Mouse (Mus musculus): ENCODE measurements around the gene Vps9d1. TPM values are rescaled to one million over a fixed set of nuclear protein-coding genes. Genes with fewer than 3 reads are reported as not detected.

Vps9d1 gene
- polyA plus RNA-seq (2021; fragmentation: Nextera tagmentation): 17.9 and 24.9 TPM in 2 replicates
- long read RNA-seq, experiment 1, transcript Vps9d1-203 (15 exons, 2,952 nt): major isoform, 24 of 37 reads
- long read RNA-seq, experiment 1, partial matches to known transcripts: 6 of 37 reads
- long read RNA-seq, experiment 1, other reads (novel, unspliced or antisense): 7 of 37 reads
- long read RNA-seq, experiment 2, transcript Vps9d1-203 (15 exons, 2,952 nt): major isoform, 64 of 119 reads
- long read RNA-seq, experiment 2, partial matches to known transcripts: 11 of 119 reads
- long read RNA-seq, experiment 2, other reads (novel, unspliced or antisense): 41 of 119 reads

DNA sequence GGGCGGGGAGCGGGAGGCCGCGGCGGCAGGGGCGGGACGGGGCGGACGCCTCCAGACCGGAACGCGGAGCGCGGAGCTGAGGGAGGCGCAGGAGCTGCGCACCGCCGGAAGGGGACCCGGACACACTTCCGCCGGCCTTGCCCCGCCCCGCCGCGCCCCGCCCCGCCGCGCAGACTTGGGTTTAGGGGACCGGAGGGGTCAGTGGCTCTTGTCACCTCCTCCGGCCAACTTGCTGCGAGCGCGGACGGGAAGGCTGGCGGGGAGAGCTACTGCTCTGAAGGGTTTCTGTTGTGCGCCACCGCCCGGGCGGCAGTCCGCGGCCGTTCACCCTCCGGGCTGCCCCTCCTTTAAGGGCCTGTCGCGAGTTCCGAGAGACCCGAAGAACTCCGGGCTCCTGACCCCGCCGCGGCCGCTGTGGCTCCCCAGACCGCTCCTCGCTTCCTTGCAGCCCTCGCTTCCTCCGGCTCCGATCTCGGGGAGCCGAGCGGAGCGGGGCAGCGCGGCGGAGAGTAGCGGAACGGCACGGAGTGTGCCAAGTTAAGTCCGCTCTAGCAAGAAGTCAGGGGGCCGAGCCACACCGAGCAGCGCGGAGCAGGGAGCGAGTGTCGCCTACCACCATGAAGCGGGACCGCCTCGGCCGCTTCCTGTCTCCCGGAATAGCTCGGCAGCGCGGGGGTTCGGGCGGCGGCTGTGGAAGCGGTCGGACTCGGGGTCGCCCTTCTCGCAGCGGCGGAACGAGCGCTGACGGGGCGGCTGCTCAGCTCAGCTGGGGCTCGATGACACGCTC is at the start of gene Vps9d1, which contains the start of gene Zfp276:
Gene Vps9d1, minus strand, starts transcription at position 250 of the 787 bp plus-strand sequence.
Gene Zfp276, plus strand, starts transcription at position 97 of the 787 bp plus-strand sequence.

GRCm38 (mm10) chr8:123235520-123236497 is 18.3 kb downstream of the Vps9d1 start, which contains the start of gene Spata2l:
Spata2l (minus strand) TSS chr8:123236233.

DNA sequence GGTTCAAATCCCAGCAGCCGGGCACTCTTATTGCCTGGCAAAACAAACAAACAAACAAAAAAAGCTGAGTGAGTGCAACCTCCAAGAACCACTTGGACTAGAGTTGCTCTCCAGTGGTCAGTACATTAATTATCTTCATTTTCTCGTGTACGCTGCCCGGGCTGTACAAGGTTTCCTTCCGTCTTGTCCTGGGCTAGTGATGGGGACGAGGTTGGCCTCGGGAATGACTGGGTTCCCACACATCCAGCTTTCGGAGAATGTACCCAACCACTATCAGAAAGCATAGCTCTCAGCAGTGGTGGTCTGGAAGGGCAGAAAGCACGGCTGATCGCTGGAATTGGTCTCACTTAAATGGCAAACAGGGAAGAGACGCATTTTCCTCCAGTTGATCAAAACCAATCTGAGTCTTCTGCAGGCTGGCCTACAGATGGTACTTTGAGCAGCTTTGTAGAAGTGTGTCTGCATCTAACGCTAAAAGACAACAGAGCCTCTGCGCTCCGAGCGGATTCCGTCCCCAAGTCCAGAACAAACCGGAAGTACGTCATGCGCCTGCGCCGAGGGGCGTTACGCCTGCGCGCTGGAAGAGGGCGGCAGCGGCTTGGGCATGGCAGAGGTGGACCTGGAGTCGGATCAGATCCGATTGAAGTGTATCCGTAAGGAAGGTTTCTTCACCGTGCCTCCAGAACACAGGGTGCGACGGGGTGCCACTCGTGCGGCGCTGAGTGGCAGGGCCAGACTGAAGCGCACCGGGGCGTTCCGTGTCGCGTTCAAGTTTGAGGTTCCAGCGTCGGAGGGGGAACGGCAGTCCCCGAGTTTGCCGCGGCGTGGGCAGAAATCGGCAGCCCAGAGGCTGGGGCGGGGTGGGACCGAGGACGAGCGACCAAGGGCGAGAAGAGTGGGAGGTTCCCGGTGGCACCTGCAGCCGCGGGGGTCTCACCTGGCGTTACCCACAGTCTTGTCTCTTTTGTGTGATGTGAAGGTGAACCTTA is 29.6 kb downstream of the Vps9d1 start, which contains the start of gene Cdk10:
Gene Cdk10, plus strand, starts transcription at position 565 of the 989 bp plus-strand sequence.

DNA sequence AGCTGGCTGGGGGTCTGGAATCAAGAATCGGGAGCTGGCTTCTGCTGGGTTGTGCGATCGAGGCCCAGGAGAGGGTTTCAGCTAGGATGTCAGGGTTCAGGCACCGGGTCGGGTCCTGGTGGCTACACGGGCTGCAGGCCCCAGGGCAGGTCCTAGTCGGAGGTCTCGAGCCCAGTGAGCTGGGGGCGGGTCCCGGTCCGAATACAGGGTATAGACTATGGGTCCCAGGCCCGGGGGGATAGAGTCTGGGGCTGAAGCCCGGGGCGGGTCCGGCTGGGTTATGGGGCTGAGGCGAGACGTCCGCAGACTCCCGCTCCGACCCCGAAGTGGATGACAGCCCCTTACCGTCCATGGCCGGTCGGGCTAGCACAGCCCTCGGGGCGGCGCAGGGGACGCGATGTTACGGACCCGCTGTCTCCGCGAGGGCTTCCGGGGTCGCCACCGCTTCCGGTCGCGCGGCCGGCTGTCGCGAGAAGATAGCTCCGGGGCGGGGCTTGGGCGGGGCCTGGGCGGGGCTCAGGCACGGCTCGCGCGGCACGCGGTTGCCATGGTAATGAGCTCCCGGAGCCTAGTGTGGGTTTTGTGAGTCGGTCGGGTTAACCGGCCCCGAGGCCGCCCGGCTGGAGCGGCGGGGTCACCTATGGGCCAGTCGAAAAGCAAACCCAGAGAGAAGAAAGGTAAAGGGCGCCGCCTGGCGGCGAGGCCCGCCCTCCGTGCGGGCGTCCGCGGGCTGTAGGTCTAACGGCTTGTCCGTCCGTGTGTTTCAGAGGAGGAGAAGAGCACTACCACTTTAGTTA is 41.6 kb downstream of the Vps9d1 start, which contains the start of the genes Chmp1a and Spata33:
Gene Chmp1a, minus strand, starts transcription at position 443 of the 797 bp plus-strand sequence.
Gene Spata33, plus strand, starts transcription at position 512 of the 797 bp plus-strand sequence.

Other genes with a start within 250 kb of the Vps9d1 start
- gene Ankrd11, start 212.1 kb downstream of the Vps9d1 start, polyA plus RNA-seq (2021; fragmentation: Nextera tagmentation): 16.4 and 17.5 TPM in 2 replicates
- gene Spg7, start 191.4 kb downstream of the Vps9d1 start, polyA plus RNA-seq (2021; fragmentation: Nextera tagmentation): 16.7 and 17.1 TPM in 2 replicates
- 1,998 and 2,381 TPM in 2 replicates for gene Rpl13, start 152.0 kb downstream of the Vps9d1 start, polyA plus RNA-seq (2021; fragmentation: Nextera tagmentation)
- 65.9 and 75.3 TPM in 2 replicates for gene Cpne7, start 137.0 kb downstream of the Vps9d1 start, polyA plus RNA-seq (2021; fragmentation: Nextera tagmentation)
- gene Sult5a1, start 96.0 kb downstream of the Vps9d1 start, polyA plus RNA-seq (2021; fragmentation: Nextera tagmentation): 3.3 and 3.8 TPM in 2 replicates
- gene Dpep1, start 68.1 kb downstream of the Vps9d1 start, polyA plus RNA-seq (2021; fragmentation: Nextera tagmentation): 0.11 TPM in 1 of 2 replicates, not detected in the other
- gene Chmp1a, start 41.6 kb downstream of the Vps9d1 start, polyA plus RNA-seq (2021; fragmentation: Nextera tagmentation): 128 and 136 TPM in 2 replicates
- 10.6 and 10.8 TPM in 2 replicates for gene Spata33, start 41.5 kb downstream of the Vps9d1 start, polyA plus RNA-seq (2021; fragmentation: Nextera tagmentation)
- gene Cdk10, start 29.5 kb downstream of the Vps9d1 start, polyA plus RNA-seq (2021; fragmentation: Nextera tagmentation): 59.9 and 65.7 TPM in 2 replicates
- gene Spata2l, start 18.1 kb downstream of the Vps9d1 start, polyA plus RNA-seq (2021; fragmentation: Nextera tagmentation): 35.5 and 45.6 TPM in 2 replicates
- 3.7 and 3.8 TPM in 2 replicates for gene Zfp276, start 153 bp downstream of the Vps9d1 start, polyA plus RNA-seq (2021; fragmentation: Nextera tagmentation)
- 0.63 and 0.97 TPM in 2 replicates for gene Fanca, start 64.2 kb upstream of the Vps9d1 start, polyA plus RNA-seq (2021; fragmentation: Nextera tagmentation)
- gene Spire2, start 78.4 kb upstream of the Vps9d1 start, polyA plus RNA-seq (2021; fragmentation: Nextera tagmentation): 2.0 and 2.2 TPM in 2 replicates
- 340 and 366 TPM in 2 replicates for gene Tcf25, start 119.4 kb upstream of the Vps9d1 start, polyA plus RNA-seq (2021; fragmentation: Nextera tagmentation)
- gene Mc1r, start 152.8 kb upstream of the Vps9d1 start, polyA plus RNA-seq (2021; fragmentation: Nextera tagmentation): not detected in 2 replicates
- gene Tubb3, start 157.1 kb upstream of the Vps9d1 start, polyA plus RNA-seq (2021; fragmentation: Nextera tagmentation): 353 and 392 TPM in 2 replicates
- 12.1 and 12.9 TPM in 2 replicates for gene Def8, start 169.2 kb upstream of the Vps9d1 start, polyA plus RNA-seq (2021; fragmentation: Nextera tagmentation)
- 5.5 and 6.6 TPM in 2 replicates for gene Afg3l1, start 223.6 kb upstream of the Vps9d1 start, polyA plus RNA-seq (2021; fragmentation: Nextera tagmentation)

All from layer of hippocampus, adult 6 months (tissue).